Mouse (Mus musculus) CH12.LX (cell line): ENCODE measurements around the gene Fam186b. TPM values are rescaled to one million over a fixed set of nuclear protein-coding genes. Genes with fewer than 3 reads are reported as not detected.

Experiments used
- DNase-seq: peaks from one replicate; pipeline ENCODE4 v3.0.0-alpha.2; 2013; ENCODE audit errors: extremely low read depth
- H3K27ac ChIP-seq: 2 replicates; pipeline ENCODE4 v1.5.1; 2012; ENCODE audit warnings: low read depth, mild to moderate bottlenecking, control low read depth, moderate library complexity; ENCODE audit not compliant: insufficient read depth
- H3K27me3 ChIP-seq: replicated peaks from 2 replicates; pipeline ENCODE3; 2012; ENCODE audit warnings: inconsistent platforms
- H3K36me3 ChIP-seq, 2 experiments: replicated peaks in 1 of 2; 2 replicates each; pipeline versions ENCODE3 to v1.6.1; 2012; ENCODE audit warnings: inconsistent platforms in 1 of 2, low read length in 1 of 2, mild to moderate bottlenecking in 1 of 2, mixed read lengths in 1 of 2, moderate library complexity in 1 of 2; ENCODE audit not compliant: control insufficient read depth in 1 of 2, insufficient read depth in 1 of 2
- H3K4me1 ChIP-seq, 2 experiments: 2 replicates each; pipeline ENCODE4 v1.6.1; 2012; ENCODE audit warnings: inconsistent platforms in 1 of 2, moderate library complexity in 1 of 2; ENCODE audit not compliant: insufficient read depth in 2 of 2, control insufficient read depth in 1 of 2
- H3K4me2 ChIP-seq: 2 replicates; pipeline ENCODE4 v1.6.1; 2012; ENCODE audit warnings: low read depth, mild to moderate bottlenecking, control low read depth; ENCODE audit not compliant: poor library complexity, insufficient read depth, severe bottlenecking
- H3K4me3 ChIP-seq, 3 experiments: fragments of 150-350 bp in 1 of 3; sonication (generic) in 1 of 3; replicated peaks in 1 of 3; 2 replicates each; pipeline versions ENCODE3 to v1.5.1; 2011 to 2012; ENCODE audit warnings: low read depth in 2 of 3, low read length in 2 of 3, mild to moderate bottlenecking in 2 of 3, moderate library complexity in 2 of 3, control low read depth in 1 of 3, improper control_type of control experiment in 1 of 3, inconsistent platforms in 1 of 3, mixed read lengths in 1 of 3; ENCODE audit not compliant: poor library complexity in 1 of 3
- H3K79me2 ChIP-seq: replicated peaks from 2 replicates; pipeline ENCODE4 v1.6.1; 2012; ENCODE audit warnings: mild to moderate bottlenecking, moderate library complexity; ENCODE audit not compliant: control insufficient read depth, poor library complexity, insufficient read depth, severe bottlenecking; ENCODE audit errors: extremely low read depth
- H3K9ac ChIP-seq: 2 replicates; pipeline ENCODE4 v1.6.1; 2012; ENCODE audit warnings: low read depth, mild to moderate bottlenecking, control low read depth, moderate library complexity; ENCODE audit not compliant: insufficient read depth
- H3K9me3 ChIP-seq: replicated peaks from 2 replicates; pipeline ENCODE3; 2012; ENCODE audit warnings: low read length, inconsistent platforms, mixed read lengths
- CHD2 ChIP-seq: IDR thresholded peaks from 2 replicates; pipeline ENCODE4 v1.6.1; 2011; ENCODE audit warnings: low read length, improper control_type of control experiment
- CTCF ChIP-seq, 2 experiments: IDR thresholded peaks in 1 of 2; conservative IDR thresholded peaks in 1 of 2; 2 replicates each; pipeline ENCODE4 v1.5.1; 2011 to 2012; ENCODE audit warnings: low read depth in 2 of 2, low read length in 2 of 2, improper control_type of control experiment in 1 of 2, inconsistent platforms in 1 of 2, mild to moderate bottlenecking in 1 of 2, moderate library complexity in 1 of 2
- E2F4 ChIP-seq: IDR thresholded peaks from 2 replicates; pipeline ENCODE4 v1.6.1; 2011; ENCODE audit warnings: low read depth, low read length, improper control_type of control experiment; ENCODE audit not compliant: insufficient replicate concordance
- EP300 ChIP-seq: IDR thresholded peaks from 2 replicates; pipeline ENCODE4 v1.6.1; 2011; ENCODE audit warnings: low read length, improper control_type of control experiment
- ETS1 ChIP-seq: conservative IDR thresholded peaks from 2 replicates; pipeline ENCODE4 v1.6.1; 2012; ENCODE audit warnings: low read depth, mild to moderate bottlenecking, inconsistent platforms, low read length, improper control_type of control experiment, moderate library complexity
- IRF4 ChIP-seq: IDR thresholded peaks from 2 replicates; pipeline ENCODE4 v1.6.1; 2014; ENCODE audit warnings: low read depth, mild to moderate bottlenecking, inconsistent platforms, low read length, improper control_type of control experiment
- KAT2A ChIP-seq: IDR thresholded peaks from 2 replicates; pipeline ENCODE4 v1.6.1; 2012; ENCODE audit warnings: low read length, improper control_type of control experiment, inconsistent platforms; ENCODE audit not compliant: insufficient replicate concordance
- MAFK ChIP-seq: IDR thresholded peaks from 2 replicates; pipeline ENCODE4 v1.6.1; 2011; ENCODE audit warnings: low read length, improper control_type of control experiment; ENCODE audit not compliant: insufficient replicate concordance
- MAX ChIP-seq: IDR thresholded peaks from 2 replicates; pipeline ENCODE4 v1.6.1; 2011; ENCODE audit warnings: low read length, improper control_type of control experiment
- MAZ ChIP-seq: IDR thresholded peaks from 2 replicates; pipeline ENCODE4 v1.6.1; 2012; ENCODE audit warnings: low read depth, mild to moderate bottlenecking, inconsistent platforms, low read length, improper control_type of control experiment, moderate library complexity
- MXI1 ChIP-seq: IDR thresholded peaks from 2 replicates; pipeline ENCODE4 v1.6.1; 2011; ENCODE audit warnings: mild to moderate bottlenecking, low read depth, low read length, improper control_type of control experiment
- MYC ChIP-seq: IDR thresholded peaks from 2 replicates; pipeline ENCODE4 v1.6.1; 2011; ENCODE audit warnings: low read depth, mild to moderate bottlenecking, improper control_type of control experiment, low read length
- NELFE ChIP-seq: IDR thresholded peaks from 2 replicates; pipeline ENCODE4 v1.6.1; 2011; ENCODE audit warnings: low read depth, low read length, improper control_type of control experiment
- PAX5 ChIP-seq: IDR thresholded peaks from 2 replicates; pipeline ENCODE4 v1.6.1; 2012; ENCODE audit warnings: low read length, inconsistent platforms, mixed read lengths
- POLR2AphosphoS2 ChIP-seq: IDR thresholded peaks from 2 replicates; pipeline ENCODE4 v1.6.1; 2011; ENCODE audit warnings: low read depth, low read length, improper control_type of control experiment
- RAD21 ChIP-seq: IDR thresholded peaks from 2 replicates; pipeline ENCODE4 v1.6.1; 2011; ENCODE audit warnings: low read depth, mild to moderate bottlenecking, low read length, improper control_type of control experiment, moderate library complexity
- RCOR1 ChIP-seq: conservative IDR thresholded peaks from 2 replicates; pipeline ENCODE4 v1.6.1; 2012; ENCODE audit warnings: low read depth, mild to moderate bottlenecking, inconsistent platforms, low read length, improper control_type of control experiment
- SMC3 ChIP-seq: IDR thresholded peaks from 2 replicates; pipeline ENCODE4 v1.6.1; 2011; ENCODE audit warnings: low read depth, low read length, improper control_type of control experiment
- TCF12 ChIP-seq: IDR thresholded peaks from 2 replicates; pipeline ENCODE4 v1.6.1; 2014; ENCODE audit warnings: low read depth, mild to moderate bottlenecking, inconsistent platforms, low read length, improper control_type of control experiment
- UBTF ChIP-seq: IDR thresholded peaks from 2 replicates; pipeline ENCODE4 v1.6.1; 2012; ENCODE audit warnings: low read depth, mild to moderate bottlenecking, inconsistent platforms, low read length, improper control_type of control experiment, moderate library complexity
- USF1 ChIP-seq: IDR thresholded peaks from 2 replicates; pipeline ENCODE4 v1.6.1; 2014; ENCODE audit warnings: low read depth, mild to moderate bottlenecking, inconsistent platforms, low read length, improper control_type of control experiment
- USF2 ChIP-seq: conservative IDR thresholded peaks from 2 replicates; pipeline ENCODE4 v1.6.1; 2011; ENCODE audit warnings: low read depth, low read length, improper control_type of control experiment
- ZC3H11A ChIP-seq: IDR thresholded peaks from 2 replicates; pipeline ENCODE4 v1.6.1; 2012; ENCODE audit warnings: low read depth, mild to moderate bottlenecking, inconsistent platforms, low read length, improper control_type of control experiment
- ZKSCAN1 ChIP-seq: IDR thresholded peaks from 2 replicates; pipeline ENCODE4 v1.6.1; 2012; ENCODE audit warnings: low read depth, inconsistent platforms, low read length, improper control_type of control experiment, borderline replicate concordance
- ZMIZ1 ChIP-seq: IDR thresholded peaks from 2 replicates; pipeline ENCODE4 v1.6.1; 2012; ENCODE audit warnings: low read depth, mild to moderate bottlenecking, inconsistent platforms, low read length, improper control_type of control experiment
- dilution Hi-C: fragments of 300-500 bp; cut with MboI; formaldehyde crosslinking; loops from 2 replicates; pipeline ENCODE4 v1.14.3; 2020; ENCODE audit warnings: low sequenced_read_pairs; ENCODE audit not compliant: extremely low pct_unique_long_range_greater_than_20kb, extremely low pct_ligation_motif_present
- in situ Hi-C: fragments of 300-500 bp; cut with MboI; formaldehyde crosslinking; loops from 3 replicates; pipeline ENCODE4 v1.14.3; 2019; ENCODE audit warnings: low sequenced_read_pairs, low pct_ligation_motif_present, low pct_unique_long_range_greater_than_20kb, mixed read lengths
- polyA plus RNA-seq: library from polyadenylated mRNA; unstranded; fragments of >175 nt; gene quantifications from 2 replicates; pipeline ENCODE4 v1.2.1, GENCODE M21; 2012; ENCODE audit warnings: low read depth; ENCODE audit not compliant: insufficient read length
- total RNA-seq, 2 experiments: library from RNA; depleted of rRNA; stranded (reverse); fragments of 300-350 nt in 1 of 2; fragments of >200 nt in 1 of 2; gene quantifications; 2 replicates each; pipeline ENCODE4 v1.2.3; 2012 to 2014

Gene Fam186b
- total and polyA plus RNA-seq, 3 experiments = 0.04 to 0.11 TPM; not detected in 1

GRCm38 (mm10) chr15:99290586-99290985 lies 5.1 kb downstream of the Fam186b start:
- Histone ChIP-seq H3K4me3 (no peak overlapping the region), H3K9me3 (no peaks in the 10 kb centered on the region), H3K4me1 (peaks cover 3 to 9% of the 10 kb centered on the region in 2 experiments; a peak in 2 of 4 replicates), H3K79me2 (no peaks in the 10 kb centered on the region), H3K4me2 (no peak overlapping the region), H3K36me3 (no peaks in the 10 kb centered on the region), H3K9ac (no peak overlapping the region), H3K27ac (no peak overlapping the region), H3K27me3 (peaks cover 52% of the 10 kb centered on the region)
- in situ Hi-C loops (no loop called here), dilution Hi-C loops (no loop called here)
- DNase-seq = no peak
- no peak for TF ChIP-seq USF2
- no peak for TF ChIP-seq USF1
- TF ChIP-seq MAZ = no peak
- TF ChIP-seq EP300 = no peak

- in situ Hi-C loops (no loop called here), dilution Hi-C loops (no loop called here)
- DNase-seq = no peak
- Histone ChIP-seq H3K9me3 (no peaks in the 10 kb centered on the region), H3K4me1 (peaks cover 13 to 15% of the 10 kb centered on the region in 2 experiments), H3K27me3 (peaks cover 51% of the 10 kb centered on the region), H3K79me2 (no peaks in the 10 kb centered on the region), H3K36me3 (no peaks in the 10 kb centered on the region), H3K9ac (no peak overlapping the region), H3K4me2 (no peak overlapping the region), H3K27ac (no peak overlapping the region), H3K4me3 (no peak overlapping the region)
- TF ChIP-seq SMC3 (no peak), ZMIZ1 (no peak), EP300 (no peak), TCF12 (no peak), ETS1 (no peak)
Measured at GRCm38 (mm10) chr15:99285189-99285535, 10.5 kb downstream of the Fam186b start.

GRCm38 (mm10) chr15:99284527-99285188 lies 11.0 kb downstream of the Fam186b start:
- Histone ChIP-seq H3K27me3 (peaks cover 56% of the 10 kb centered on the region), H3K27ac (no peak overlapping the region), H3K9me3 (no peaks in the 10 kb centered on the region), H3K9ac (no peak overlapping the region), H3K4me3 (no peak overlapping the region), H3K4me2 (peak overlapping the region; percentile 17; the same call in 1 of the 2 replicates), H3K79me2 (no peaks in the 10 kb centered on the region), H3K36me3 (no peaks in the 10 kb centered on the region), H3K4me1 (peaks cover 13 to 15% of the 10 kb centered on the region in 2 experiments)
- dilution Hi-C loops (no loop called here), in situ Hi-C loops (no loop called here)
- DNase-seq = peak; percentile 69
- TF ChIP-seq MAFK (no peak), UBTF (no peak), PAX5 (no peak), CHD2 (no peak), E2F4 (no peak), MAX (0 out of 2 replicates have a peak, but pooled peaks have one; percentile 35), ZMIZ1 (no peak), SMC3 (no peak), POLR2AphosphoS2 (no peak), CTCF (conservative IDR thresholded peaks at IDR 0.05 in 1 of 2, IDR thresholded peaks at IDR 0.05 in 1 of 2; ENCODE audit: low read depth in 2 of 2, low read length in 2 of 2) (no peak), MAZ (0 out of 2 replicates have a peak, but pooled peaks have one; percentile 51), ZKSCAN1 (no peak), NELFE (no peak), IRF4 (no peak), USF2 (no peak), RAD21 (no peak), MYC (0 out of 2 replicates have a peak, but pooled peaks have one; percentile 14), MXI1 (peak; percentile 34; the same call in 1 of the 2 replicates), RCOR1 (no peak), ZC3H11A (no peak), KAT2A (no peak), USF1 (no peak)
